Mouse (Mus musculus) erythroblast, embryonic 14.5 days (primary cell): Measurements from ENCODE around the gene Kdm7a.

Experiments used
- GATA1 ChIP-seq: IDR thresholded peaks from 2 replicates; pipeline ENCODE4 v1.6.1; 2012; ENCODE audit warnings: low read length, inconsistent platforms, mixed read lengths
- TAL1 ChIP-seq: IDR thresholded peaks from 3 replicates; pipeline ENCODE4 v1.6.1; 2012; ENCODE audit warnings: low read length, inconsistent platforms, mixed read lengths

DNA sequence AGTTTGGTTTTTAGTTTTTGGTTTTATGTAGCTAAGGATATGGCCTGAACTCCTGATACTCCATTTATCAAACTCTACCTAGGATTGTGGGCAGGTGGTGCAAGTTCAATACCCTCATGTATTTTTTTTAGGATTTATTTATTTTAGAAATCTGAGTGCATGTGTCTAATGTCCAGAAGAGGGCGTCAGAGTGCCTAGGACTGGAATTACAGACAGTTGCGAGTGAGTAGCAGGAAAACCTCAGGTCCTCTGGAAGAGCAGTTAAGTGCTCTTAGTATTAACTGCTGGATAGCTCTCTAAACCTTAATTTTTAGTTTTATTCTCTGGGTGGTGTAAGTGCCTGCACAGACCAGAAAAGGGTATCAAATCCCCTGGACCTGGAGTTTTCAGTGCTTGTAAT is 19.4 kb downstream of the Kdm7a start:
- TF ChIP-seq GATA1, result no peak
- no peak for TF ChIP-seq TAL1
